Mouse (Mus musculus) thymus, postnatal 10 days (tissue): ENCODE results near the gene Pfdn5.

Experiments
- DNase-seq, 2 experiments: peaks; one replicate each; pipeline ENCODE4 v3.0.0; 2021; ENCODE audit warnings: low spot score in 2 of 2

The Pfdn5 gene

DNA sequence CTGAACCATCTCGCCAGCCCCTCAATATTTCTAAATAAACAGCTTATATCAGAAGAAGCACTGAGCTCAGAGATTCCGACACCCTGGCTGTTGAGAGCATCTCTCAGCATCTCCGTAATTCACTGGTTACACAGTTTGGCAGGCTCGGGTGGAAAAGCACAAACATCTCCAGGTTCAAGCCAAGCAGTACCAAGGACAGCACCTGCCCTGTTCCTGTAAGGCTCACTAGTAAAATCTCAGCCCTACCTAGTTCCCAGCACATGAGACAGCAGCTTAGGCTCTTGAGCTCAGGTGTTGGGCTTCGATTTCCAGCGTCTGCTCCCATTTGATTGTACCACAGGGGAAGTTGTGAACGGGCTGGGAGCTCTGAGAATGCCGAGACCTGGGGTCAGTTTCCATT lies 9.3 kb downstream of the Pfdn5 start:
- no peak for DNase-seq

DNA sequence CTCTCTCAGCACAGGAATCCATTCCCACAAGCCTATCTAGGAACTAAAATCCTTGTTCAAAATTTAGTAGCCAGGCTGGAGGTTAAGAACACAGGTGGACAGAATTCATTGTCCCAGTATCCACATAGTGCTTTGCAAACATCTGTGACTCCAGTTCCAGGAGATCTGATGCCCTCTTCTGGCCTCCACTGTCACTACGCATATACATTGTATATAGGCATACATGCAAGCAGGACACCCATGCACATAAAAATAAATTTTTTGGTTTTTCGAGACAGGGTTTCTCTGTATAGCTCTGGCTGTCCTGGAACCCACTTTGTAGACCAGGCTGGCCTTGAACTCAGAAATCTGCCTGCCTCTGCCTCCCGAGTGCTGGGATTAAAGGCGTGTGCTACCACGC lies 10.0 kb downstream of the Pfdn5 start:
- peak in 1 of 2 experiments; percentile 39 for DNase-seq

DNA sequence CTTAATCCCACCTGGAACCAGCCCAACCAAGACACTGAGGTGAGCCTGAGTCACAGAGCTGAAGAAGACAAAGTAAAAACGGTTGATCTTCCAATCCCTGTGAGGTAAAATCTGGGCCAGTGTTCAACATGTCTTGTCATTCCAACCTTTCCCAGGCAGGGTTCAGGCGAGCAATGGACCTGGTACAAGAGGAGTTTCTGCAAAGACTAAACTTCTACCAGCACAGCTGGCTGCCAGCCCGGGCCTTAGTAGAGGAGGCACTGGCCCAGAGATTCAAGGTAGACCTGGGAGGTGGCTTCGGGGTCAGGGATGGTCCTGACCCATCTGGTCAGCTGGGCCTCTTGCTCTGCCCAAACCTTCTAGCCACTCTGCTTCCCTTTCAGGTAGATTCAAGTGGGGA lies 11.0 kb downstream of the Pfdn5 start:
- no peak for DNase-seq

DNA sequence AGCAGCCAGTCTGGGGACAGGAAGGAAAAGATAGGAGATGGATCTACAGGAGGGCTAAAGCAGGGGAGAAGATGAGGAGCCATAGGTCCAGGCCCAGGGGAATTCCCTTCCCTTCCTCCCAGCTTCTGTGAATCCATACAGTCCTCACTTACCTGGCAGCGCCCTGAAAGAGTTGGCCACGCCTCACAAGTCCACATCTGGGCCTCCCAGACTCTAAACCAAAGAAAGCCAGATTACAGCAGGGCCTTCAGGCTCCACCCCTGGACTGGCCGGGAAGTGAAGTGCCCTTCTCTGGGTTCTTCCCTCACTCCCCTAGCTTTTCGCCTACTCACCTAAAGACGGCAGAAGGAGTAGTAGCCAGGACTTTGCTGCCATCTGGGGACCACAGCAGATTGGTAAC lies 13.7 kb downstream of the Pfdn5 start:
- no peak for DNase-seq

DNA sequence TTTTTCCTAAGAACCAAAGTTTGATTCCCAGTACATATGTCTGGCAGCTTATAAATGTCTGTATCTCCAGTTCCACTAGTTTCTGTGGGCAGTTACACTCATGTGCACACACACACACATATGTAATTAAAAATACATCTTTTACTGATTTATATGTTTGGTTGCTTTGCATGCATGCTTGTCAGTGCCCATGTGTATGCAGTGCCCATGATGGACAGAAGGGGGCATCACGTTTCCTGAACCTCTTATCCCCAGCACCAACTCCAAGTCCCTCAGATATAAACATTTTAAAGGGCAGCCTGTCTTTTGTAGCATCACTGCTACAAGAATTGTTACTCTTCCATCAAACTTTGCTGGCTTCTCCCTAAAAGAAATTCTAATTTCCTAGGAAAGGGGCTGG lies 15.7 kb downstream of the Pfdn5 start:
- peak in 1 of 2 experiments; percentile 50 for DNase-seq

DNA sequence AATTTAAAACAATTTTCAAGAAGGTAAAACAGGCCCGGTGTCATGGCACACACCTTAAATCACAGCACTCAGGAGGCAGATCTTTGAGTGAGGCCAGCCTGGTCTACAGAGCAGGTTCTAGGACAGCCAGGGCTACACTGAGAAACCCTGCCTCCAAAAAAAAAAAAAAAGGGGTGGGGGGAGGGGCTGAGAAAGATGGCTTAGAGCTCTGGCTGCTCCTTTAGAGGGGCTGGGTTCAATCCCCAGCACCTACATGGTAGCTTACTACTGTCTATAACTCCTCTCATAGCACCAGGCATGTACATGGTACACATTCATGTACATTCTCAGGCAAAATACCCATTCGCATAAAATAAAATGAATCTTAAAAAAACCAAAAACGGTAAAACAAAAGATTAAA lies 18.6 kb downstream of the Pfdn5 start:
- DNase-seq = no peak

DNA sequence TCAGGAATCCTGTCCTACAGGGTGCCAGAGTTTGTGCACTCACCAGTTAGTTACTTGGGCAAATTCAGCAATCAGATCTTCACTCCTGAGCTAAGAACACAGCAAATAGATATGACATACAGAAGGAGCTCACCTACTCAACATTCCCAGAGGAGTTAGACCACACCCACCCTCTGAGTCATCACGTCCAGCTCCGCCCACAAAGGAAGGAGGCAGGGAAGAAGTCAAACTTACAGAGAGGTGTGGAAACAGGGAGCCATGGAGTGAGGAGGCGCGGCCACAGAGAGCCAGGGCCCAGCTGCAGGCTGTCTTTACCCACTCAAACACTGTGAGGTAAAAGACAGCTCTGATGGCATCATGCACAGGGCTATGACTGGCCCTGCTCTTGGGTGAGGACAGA lies 20.5 kb downstream of the Pfdn5 start:
- no peak for DNase-seq

DNA sequence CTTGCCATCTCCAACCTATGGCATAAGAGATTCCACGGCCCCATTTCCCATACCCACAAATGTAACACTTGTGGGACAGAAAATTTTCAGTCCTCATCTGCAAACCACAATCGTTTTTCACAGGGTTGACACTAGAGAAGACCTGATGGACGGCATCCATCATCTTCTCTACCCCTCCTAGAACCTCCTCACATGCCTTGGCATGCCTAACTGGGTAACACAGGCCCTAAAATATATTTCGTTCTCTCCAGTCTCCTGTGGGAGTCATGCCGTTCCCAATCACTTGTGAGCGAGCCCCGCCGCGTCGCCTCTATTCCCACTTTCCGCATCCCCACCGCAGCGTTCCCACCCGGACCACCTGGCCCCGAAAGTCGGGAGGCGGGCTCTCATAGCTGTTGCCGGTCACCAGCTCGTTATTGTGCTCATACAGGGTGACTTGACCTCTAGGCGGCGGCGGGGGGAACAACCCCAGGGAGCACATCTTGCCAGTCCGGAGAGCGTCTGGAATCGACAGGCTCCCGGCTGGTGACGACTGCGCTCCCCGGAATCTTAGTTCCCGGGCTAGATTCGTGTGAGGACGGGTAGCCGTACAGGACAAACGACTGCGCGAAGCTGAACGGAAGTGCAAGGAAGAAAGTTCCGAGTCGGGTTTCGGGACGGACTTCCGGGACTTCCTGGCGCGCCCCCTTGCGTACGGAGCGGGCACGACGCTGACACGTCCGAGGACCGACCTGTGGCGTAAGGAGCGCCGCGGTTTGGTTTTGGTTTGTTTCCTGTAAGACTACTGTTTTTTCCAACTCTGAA lies 24.4 kb downstream of the Pfdn5 start, which contains the start of gene Aaas:
Gene Aaas (minus strand): TSS at position 634 of the 804 bp plus-strand sequence.
- peak; percentile 90 to 96 for DNase-seq

DNA sequence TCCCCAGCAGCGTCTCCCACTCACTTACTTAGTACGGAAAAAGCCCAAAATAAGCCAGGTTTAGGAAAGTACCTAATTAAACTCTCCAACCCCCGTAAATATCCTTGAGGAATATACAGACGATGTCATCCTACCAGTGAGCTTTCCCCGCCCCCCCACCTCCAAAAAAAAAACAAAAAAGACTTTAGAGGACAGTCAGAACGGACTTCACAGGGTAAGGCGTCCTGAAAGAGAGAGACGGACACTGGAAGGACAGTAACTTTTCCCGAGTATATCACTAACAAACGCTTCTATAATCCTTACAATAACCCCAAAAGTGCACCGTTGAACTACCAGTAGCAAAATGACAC lies 25.0 kb downstream of the Pfdn5 start:
- DNase-seq = no peak

DNA sequence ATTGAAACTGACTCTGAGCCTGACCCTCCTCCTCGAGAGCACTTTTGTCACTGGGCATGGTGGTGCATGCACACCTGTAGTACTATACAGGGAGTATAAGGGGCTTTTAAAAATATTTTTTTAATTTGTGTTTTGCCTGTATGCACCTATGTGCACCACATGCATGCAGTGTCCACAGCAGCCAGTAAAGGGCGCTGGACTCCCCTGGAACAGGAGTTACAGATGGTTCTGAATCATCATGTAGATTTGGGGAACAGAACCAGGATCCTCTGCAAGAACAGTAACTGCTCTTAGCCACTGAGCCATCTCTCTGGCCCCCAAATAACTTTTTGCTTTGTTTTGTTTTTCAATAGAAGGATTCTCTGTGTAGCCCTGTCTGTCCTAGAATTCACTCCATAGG lies 26.3 kb downstream of the Pfdn5 start:
- DNase-seq = no peak

DNA sequence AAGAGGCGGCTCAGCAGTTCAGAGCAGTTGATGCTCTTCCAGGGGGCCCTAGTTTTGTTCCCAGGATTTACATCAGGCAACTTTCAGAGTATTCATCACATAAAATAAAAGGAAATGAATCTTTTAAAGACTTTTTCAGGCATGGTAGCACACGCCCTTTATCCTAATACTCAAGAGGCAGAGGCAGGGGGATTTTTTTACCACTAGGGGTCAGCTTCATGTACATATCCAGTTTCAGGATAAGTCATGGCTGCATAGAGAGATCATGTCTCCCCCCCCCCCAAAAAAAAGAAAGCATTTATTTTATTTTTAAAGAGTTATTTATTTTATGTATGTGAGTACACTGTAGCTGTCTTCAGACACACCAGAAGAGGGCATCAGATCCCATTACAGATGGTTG lies 28.1 kb downstream of the Pfdn5 start:
- no peak for DNase-seq

DNA sequence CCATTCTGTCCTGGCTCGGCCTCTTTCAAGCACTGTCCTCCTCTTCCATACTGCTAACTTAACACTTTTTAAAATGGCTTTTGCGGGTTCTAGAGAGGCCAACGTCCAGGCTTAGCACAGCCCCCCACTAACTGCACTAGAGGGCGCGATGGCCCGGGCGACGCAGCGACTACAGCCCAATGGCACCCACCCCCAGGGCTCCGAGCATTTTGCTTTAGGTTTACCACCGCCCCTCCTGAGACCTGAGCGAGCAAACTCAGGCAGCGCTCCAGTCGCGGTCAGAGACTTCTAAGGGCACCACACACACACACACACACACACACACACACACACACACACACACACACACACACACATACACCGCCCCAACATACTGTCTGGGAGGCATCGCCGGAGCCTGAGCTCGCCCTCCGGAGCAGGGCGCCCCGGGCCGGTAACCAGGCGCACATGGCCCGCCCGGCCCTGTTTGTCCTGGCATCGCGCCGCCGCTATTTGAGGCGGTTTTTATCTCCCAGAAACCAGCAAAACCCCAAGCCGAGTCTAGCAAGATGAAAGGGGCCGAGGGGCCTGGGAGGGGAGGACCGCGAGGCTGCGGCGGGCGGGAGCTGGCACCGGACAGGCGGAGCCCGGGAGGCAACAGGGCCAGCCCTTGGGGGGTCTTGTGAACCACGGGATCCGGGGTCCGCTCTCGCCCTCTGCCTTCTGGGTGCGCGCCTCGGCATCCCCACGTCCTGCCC lies 29.4 kb downstream of the Pfdn5 start:
- peak in 1 of 2 experiments; percentile 15 for DNase-seq

DNA sequence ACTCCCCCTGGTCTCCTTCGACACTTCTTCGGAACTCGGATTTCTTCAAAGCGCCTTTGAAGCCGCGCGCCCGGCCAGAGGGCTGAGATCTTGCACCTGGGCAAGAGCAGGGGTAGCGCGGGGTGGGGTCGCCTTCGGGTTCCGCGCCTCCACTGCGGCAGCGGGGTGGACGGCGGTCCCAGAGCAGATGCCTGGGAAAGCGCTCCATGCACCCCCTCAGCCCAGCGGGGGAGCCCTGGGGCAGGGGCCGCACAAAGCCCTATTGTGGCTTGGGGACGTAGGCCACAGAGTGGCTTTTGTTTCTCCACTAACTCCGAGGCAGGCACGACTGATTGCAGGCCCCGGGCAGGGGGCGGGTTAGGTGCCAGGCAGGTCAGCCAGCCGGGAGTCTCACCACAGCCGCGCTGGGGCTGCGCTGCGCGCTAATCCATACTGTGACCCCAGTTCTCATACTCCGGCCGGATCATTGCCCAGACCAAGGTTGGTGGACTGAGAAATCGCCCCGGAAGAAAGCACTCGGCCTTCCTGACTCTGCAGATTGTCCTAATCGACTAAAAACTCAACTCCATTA lies 30.0 kb downstream of the Pfdn5 start:
- DNase-seq = no peak

DNA sequence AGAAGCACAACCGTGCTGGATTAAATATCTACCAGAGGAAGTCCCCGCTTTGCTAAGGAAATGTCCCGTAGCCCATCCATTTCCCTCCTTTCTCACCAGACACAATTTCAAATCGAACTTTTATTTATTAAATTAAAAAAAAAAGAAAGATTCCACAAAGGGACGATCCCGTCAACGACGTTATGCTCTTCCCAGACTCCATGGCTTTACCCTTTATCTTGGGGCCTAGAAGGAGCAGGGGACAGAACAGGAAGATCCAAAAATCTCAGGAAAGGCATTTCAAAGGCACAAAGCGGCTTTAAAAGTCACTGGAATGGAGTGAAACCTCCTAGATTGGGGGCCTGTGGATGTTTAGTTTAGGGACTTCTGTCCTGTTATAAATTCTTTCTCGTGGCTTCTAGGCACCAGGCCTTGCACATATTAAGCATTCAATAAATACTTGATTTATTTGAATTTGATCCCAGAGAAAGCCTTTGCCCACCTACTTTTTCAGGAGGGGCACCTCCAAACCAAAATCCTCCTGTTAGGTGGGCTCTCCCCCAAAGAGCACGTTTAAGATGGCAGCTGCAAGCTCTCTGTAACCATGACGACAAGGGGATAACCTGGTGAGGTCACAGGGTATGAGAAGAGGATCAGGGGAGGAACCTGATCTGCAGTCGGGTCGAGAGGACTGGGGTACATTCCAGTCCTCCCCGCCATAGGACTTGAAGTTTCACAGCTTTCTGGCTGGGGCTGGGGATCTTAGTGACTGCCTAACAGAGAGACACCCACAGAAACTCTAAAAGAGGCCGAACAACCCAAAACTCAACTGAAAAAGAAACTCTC lies 30.8 kb downstream of the Pfdn5 start:
- DNase-seq = no peak

DNA sequence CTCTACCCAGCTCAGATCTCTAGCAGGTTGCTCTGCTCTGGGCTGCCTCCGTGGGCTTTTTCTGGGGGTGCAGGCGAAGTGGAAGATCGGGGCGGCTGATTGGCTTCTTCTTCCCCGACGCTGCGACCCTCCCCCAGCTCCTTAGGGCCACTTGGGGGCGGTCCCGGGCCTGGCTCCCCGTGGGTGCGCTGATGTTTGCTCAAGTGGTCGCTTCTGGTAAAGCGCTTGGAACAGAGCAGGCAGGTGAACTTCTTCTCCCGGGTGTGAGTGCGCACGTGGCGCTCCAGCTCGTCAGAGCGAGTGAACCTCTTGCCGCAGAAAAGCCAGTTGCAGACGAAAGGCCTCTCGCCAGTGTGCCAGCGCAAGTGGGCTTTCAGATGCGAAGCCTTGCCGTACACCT lies 32.2 kb downstream of the Pfdn5 start:
- peak in 1 of 2 experiments; percentile 24 for DNase-seq

DNA sequence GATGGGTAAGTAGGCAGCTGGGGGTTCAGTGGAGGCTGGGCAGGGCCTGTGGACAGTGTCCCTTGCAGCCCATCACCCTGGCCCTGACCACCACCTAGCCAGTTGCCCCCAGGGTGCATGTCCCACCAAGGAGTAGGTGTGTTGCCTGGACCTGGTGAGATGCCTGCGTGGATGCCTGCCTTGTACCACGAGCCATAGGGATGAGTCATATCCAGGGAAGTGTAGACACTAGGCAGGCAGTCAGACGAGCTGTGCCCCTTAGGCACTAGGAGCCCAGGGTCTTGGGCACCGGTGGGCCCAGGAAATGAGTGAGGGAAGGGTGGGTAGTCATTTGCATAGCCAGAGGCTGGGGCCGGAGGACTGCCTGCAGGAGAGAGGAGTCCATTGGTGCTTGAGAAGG lies 32.9 kb downstream of the Pfdn5 start:
- no peak for DNase-seq

DNA sequence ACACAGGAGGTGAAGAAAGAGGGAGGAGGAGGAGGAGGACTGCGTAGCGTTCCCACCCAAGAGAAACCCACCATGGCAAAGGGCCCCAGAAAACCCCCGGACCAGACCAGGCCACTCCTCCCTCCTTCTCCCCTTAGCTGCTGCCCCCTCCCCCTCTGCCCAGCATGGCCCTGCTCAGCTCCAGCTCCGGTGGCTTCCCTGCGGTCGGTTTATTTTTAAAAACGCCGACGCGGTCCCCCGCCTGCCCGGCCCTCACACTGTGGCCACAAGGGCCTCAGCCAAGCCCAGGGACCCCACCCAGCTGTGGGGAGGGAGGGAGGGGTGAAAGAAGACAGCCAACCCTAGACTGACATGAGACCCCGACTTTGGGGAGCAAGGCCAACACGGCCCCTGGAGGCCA lies 36.7 kb downstream of the Pfdn5 start:
- DNase-seq = no peak

DNA sequence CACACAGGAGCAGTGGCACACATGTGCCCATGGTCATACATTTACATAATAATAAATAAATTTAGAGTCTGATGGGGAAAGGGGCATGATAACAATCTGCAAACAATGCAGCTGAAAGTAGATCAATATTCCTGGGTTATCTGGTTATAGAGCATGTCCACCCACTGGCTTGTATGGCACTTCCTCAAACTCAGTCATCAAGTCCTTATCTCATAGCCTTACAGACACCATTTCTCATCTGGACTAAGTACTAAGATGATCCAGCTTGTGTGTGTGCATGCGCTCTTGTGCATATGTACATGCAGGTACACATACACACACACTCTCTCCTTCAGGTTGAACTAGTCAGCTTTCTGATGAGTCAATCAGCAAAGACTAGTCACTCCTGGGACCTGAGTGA lies 38.8 kb downstream of the Pfdn5 start:
- DNase-seq = no peak

DNA sequence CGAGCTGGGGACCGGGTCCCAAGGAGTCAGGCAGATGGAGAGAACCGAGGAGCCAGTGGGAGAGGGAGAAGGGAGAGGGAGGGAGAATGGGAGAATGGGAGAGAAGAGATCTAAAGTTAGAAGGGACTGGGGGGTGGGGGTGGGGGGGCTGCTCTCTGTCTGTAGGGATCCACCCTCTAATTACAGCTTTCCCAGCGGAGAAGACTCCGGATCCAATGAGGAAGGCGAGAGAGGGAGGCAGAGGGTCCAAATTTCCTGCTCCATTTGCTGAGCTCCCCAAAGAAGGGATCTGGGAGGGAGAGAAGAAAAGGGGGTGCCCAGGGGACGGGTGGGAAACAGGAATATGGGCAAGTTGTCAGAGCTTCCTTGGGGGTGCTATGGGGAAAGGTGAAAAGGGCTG lies 40.3 kb downstream of the Pfdn5 start:
- no peak for DNase-seq

DNA sequence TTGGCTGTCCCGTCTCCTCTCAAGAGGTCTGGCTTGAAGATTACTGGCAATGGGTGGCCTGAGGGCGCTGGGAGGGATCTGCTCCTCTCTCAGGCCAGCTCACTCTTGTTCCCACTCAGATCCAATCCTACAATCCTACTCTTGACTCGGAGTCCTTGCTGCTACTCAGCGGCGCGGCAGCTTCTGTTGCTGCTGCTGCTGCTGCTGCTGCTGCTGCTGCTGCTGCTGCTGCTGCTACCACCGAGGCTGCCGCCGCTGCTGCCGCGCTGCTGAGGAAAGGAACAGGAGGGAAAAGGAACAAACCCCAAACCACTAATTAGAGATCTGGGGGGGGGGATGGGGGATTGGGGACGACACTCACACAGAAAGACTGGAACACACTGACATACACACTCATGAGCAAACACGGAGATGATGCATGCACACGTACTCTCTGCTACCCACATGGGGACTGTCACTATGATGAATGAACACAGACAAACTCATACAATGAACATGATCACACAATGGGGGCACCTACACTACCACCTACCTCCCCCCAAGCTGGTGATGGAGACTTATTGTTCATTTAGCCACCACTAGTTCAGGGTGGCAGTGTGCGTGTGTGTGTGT lies 40.9 kb downstream of the Pfdn5 start, which contains the start of gene Sp7:
Gene Sp7 (minus strand): TSS at position 450 of the 612 bp plus-strand sequence.
- no peak for DNase-seq

DNA sequence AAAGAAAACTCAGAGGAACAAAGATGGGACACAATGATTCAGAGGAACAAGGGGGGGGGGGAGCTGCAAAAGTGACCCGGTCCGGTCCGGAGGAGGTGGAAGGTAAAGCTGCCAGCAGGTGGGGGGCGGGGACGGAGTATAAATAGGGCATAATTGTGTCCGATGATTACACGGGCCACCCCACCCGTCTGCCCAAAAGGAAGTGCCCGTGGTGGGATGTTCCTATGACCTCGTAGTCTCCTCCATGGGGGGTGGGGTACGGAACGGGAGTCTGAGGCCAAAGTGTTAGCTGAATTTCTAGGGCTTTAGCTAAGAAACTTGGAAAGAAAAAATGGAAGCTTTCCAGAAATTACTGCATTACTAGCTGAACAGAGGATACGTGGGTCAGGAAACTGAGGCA lies 44.1 kb downstream of the Pfdn5 start:
- DNase-seq = no peak

DNA sequence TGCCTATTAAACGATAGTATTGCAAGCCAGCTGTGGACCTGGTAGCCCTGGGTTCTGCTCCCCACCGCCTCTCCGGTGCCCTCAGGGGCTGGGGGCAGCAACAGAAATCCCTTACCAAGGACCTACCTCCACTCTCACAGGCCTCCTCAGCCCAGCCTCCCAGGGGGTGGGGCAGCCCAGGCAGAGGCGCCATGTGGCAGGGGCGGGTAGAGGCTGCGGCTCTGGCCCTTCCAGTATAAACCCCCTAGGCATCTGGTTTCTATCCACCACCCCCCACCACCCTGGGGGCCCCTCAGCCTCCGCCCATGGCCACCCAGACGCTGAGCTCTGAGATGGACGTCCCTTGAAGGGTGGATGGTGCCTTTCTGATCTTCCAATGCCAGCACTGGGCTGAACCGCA lies 44.8 kb downstream of the Pfdn5 start:
- DNase-seq = no peak
